Mouse (Mus musculus): ENCODE results near the gene Stat2.

GRCm38 (mm10) chr10:128297221-128297620 lies 26.9 kb downstream of the Stat2 start:
- TF ChIP-seq CTCF (IDR thresholded peaks at IDR 0.05; ENCODE audit: low read depth) (no peak), EP300 (IDR thresholded peaks at IDR 0.05; ENCODE audit: low read depth) (no peak)

Measured in heart, postnatal 0 days (tissue).